In the genomic region with DNA sequence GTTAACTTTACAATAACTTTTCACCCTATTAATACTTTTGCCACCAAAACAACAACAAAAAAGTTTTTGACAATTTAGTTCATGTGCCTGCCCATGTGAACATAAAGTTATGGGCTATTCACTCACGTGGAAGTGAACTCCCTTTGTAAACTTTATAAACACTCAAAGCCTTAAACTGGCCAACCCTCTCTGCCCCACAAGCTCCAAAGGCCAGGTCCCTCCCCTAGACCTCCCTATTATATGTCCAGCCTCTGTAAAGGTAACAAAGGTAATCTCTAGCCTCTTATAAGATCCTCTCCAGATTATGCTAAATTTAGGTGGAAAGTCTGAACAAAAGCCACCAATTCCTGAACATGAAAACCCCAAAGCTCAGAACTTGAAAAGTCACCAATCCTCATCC, we compare ENCODE assay signal across 26 mouse cellular contexts.
"Had no signal": no experiment of that assay in that cellular context is flagged by ENCODE, and none has a peak within 500 bp of the region (broad histone marks: within the 10 kb centered on the region; RNA-seq: fewer than 3 reads in every experiment).

No protein-coding gene starts in this region.

- H3K4me3 ChIP-seq: gastrocnemius, adult 2 months; heart, adult 2 months; heart, embryonic 13.5 days; heart, embryonic 15.5 days; hindbrain, embryonic 10.5 days; hindbrain, embryonic 12.5 days; limb, embryonic 10.5 days; limb, embryonic 12.5 days; liver, embryonic 13.5 days had no signal

- H3K27me3 ChIP-seq: heart, embryonic 13.5 days; heart, embryonic 15.5 days; hindbrain, embryonic 12.5 days; limb, embryonic 12.5 days; liver, embryonic 13.5 days had no signal

- H3K36me3 ChIP-seq: heart, embryonic 15.5 days; hindbrain, embryonic 12.5 days; limb, embryonic 12.5 days; liver, embryonic 13.5 days had no signal

- H3K9me3 ChIP-seq: heart, embryonic 13.5 days; heart, embryonic 15.5 days; hindbrain, embryonic 10.5 days; hindbrain, embryonic 12.5 days; limb, embryonic 10.5 days; limb, embryonic 12.5 days; liver, embryonic 13.5 days had no signal

- ATAC-seq: hindbrain, embryonic 16.5 days; inflammation-experienced regulatory T-cells, adult 6 months had no signal

- H3K4me1 ChIP-seq: heart, embryonic 15.5 days; hindbrain, embryonic 10.5 days; hindbrain, embryonic 12.5 days; limb, embryonic 10.5 days; limb, embryonic 12.5 days had no signal

- H3K4me2 ChIP-seq: heart, embryonic 11.5 days; heart, embryonic 13.5 days; heart, embryonic 15.5 days; hindbrain, embryonic 12.5 days; hindbrain, embryonic 14.5 days; limb, embryonic 12.5 days; liver, embryonic 11.5 days; liver, embryonic 13.5 days had no signal

- H3K9ac ChIP-seq: heart, embryonic 13.5 days; heart, embryonic 15.5 days; hindbrain, embryonic 12.5 days; hindbrain, embryonic 14.5 days; limb, embryonic 12.5 days; liver, embryonic 13.5 days had no signal

- H3K27ac ChIP-seq: gastrocnemius, adult 2 months; heart, adult 2 months; heart, embryonic 13.5 days; heart, embryonic 15.5 days; hindbrain, embryonic 10.5 days; hindbrain, embryonic 12.5 days; hindbrain, embryonic 14.5 days; limb, embryonic 10.5 days; limb, embryonic 12.5 days; liver, embryonic 13.5 days had no signal

- DNase-seq: gastrocnemius, adult 2 months; gastrocnemius, postnatal 10 days; gastrocnemius, postnatal 25 days; heart, adult 2 months; heart, postnatal 14 days; heart, postnatal 36 days; kidney, adult 18-20 months; kidney, adult 8-10 months; kidney, postnatal 10 days; kidney, postnatal 25 days; kidney, postnatal 4 days; layer of hippocampus, adult 9-11 months; layer of hippocampus, postnatal 36 days; liver; liver, embryonic 13.5 days had no signal
